Mouse (Mus musculus) MEL (cell line): ENCODE measurements around the gene Hist2h2ac.

ENCODE experiments used
- CHD1 ChIP-seq: IDR thresholded peaks from 2 replicates; pipeline ENCODE4 v1.6.1; 2012; ENCODE audit warnings: low read depth, mild to moderate bottlenecking, inconsistent platforms, low read length, improper control_type of control experiment
- CTCF ChIP-seq, 3 experiments: IDR thresholded peaks in 2 of 3; conservative IDR thresholded peaks in 1 of 3; 2 replicates each; pipeline ENCODE4 v1.5.1; 2011 to 2012; ENCODE audit warnings: low read length in 3 of 3, low read depth in 2 of 3, mild to moderate bottlenecking in 2 of 3, improper control_type of control experiment in 1 of 3, inconsistent platforms in 1 of 3, mixed read lengths in 1 of 3, moderate library complexity in 1 of 3; ENCODE audit not compliant: control insufficient read depth in 1 of 3, insufficient read depth in 1 of 3, poor library complexity in 1 of 3, severe bottlenecking in 1 of 3
- ELF1 ChIP-seq: IDR thresholded peaks from 2 replicates; pipeline ENCODE4 v1.6.1; 2014; ENCODE audit warnings: low read depth, mild to moderate bottlenecking, inconsistent platforms, low read length, improper control_type of control experiment, moderate library complexity
- EP300 ChIP-seq, 2 experiments: IDR thresholded peaks; 2 replicates each; pipeline ENCODE4 v1.6.1; 2011; ENCODE audit warnings: improper control_type of control experiment in 2 of 2, low read length in 2 of 2, low read depth in 1 of 2, mild to moderate bottlenecking in 1 of 2
- KAT2A ChIP-seq: conservative IDR thresholded peaks from 2 replicates; pipeline ENCODE4 v1.6.1; 2012; ENCODE audit warnings: low read depth, low read length, improper control_type of control experiment, inconsistent platforms
- MAZ ChIP-seq: IDR thresholded peaks from 2 replicates; pipeline ENCODE4 v1.6.1; 2012; ENCODE audit warnings: low read depth, mild to moderate bottlenecking, inconsistent platforms, low read length, improper control_type of control experiment
- POLR2A ChIP-seq, 2 experiments: IDR thresholded peaks; 2 replicates each; pipeline ENCODE4 v1.6.1; 2011 to 2012; ENCODE audit warnings: low read length in 2 of 2, mild to moderate bottlenecking in 2 of 2, control low read depth in 1 of 2, improper control_type of control experiment in 1 of 2, low read depth in 1 of 2, moderate library complexity in 1 of 2; ENCODE audit not compliant: control insufficient read depth in 1 of 2, insufficient read depth in 1 of 2, poor library complexity in 1 of 2
- SIN3A ChIP-seq: IDR thresholded peaks from 2 replicates; pipeline ENCODE4 v1.6.1; 2012; ENCODE audit warnings: low read length, improper control_type of control experiment, inconsistent platforms
- USF2 ChIP-seq, 2 experiments: IDR thresholded peaks; 2 replicates each; pipeline ENCODE4 v1.6.1; 2011 to 2012; ENCODE audit warnings: improper control_type of control experiment in 2 of 2, low read length in 2 of 2, borderline replicate concordance in 1 of 2, inconsistent platforms in 1 of 2, low read depth in 1 of 2, mild to moderate bottlenecking in 1 of 2; ENCODE audit not compliant: insufficient read depth in 1 of 2
- ZMIZ1 ChIP-seq: IDR thresholded peaks from 2 replicates; pipeline ENCODE4 v1.6.1; 2012; ENCODE audit warnings: low read depth, mild to moderate bottlenecking, inconsistent platforms, low read length, improper control_type of control experiment, moderate library complexity

- TF ChIP-seq POLR2A (IDR thresholded peaks at IDR 0.05; ENCODE audit: control insufficient read depth in 1 of 2, insufficient read depth in 1 of 2, low read depth in 1 of 2, low read length in 2 of 2, poor library complexity in 1 of 2) (no peak), CTCF (IDR thresholded peaks at IDR 0.05 in 2 of 3, conservative IDR thresholded peaks at IDR 0.05 in 1 of 3; ENCODE audit: control insufficient read depth in 1 of 3, insufficient read depth in 1 of 3, low read depth in 2 of 3, low read length in 3 of 3, poor library complexity in 1 of 3, severe bottlenecking in 1 of 3) (no peak), EP300 (IDR thresholded peaks at IDR 0.05; ENCODE audit: low read depth in 1 of 2, low read length in 2 of 2) (no peak), ZMIZ1 (no peak), KAT2A (no peak), ELF1 (no peak), MAZ (no peak), SIN3A (no peak), CHD1 (no peak), USF2 (IDR thresholded peaks at IDR 0.05; ENCODE audit: borderline replicate concordance in 1 of 2, insufficient read depth in 1 of 2, low read depth in 1 of 2, low read length in 2 of 2) (no peak)
Observed at GRCm38 (mm10) chr3:96251787-96252186, 31.1 kb upstream of the Hist2h2ac start.
